Mouse (Mus musculus) ES-E14 (cell line): Measurements from ENCODE around the gene Acy3.

Experiments used
- MAFK ChIP-seq: IDR thresholded peaks from 2 replicates; pipeline ENCODE4 v1.6.1; 2014; ENCODE audit warnings: mild to moderate bottlenecking, low read depth, low read length, inconsistent platforms; ENCODE audit not compliant: insufficient read depth
- ZC3H11A ChIP-seq: IDR thresholded peaks from 2 replicates; pipeline ENCODE4 v1.6.1; 2012; ENCODE audit warnings: low read depth, mild to moderate bottlenecking, inconsistent platforms, low read length, borderline replicate concordance
- ZNF384 ChIP-seq: IDR thresholded peaks from 2 replicates; pipeline ENCODE4 v1.6.1; 2012; ENCODE audit warnings: low read depth, low read length, inconsistent platforms

GRCm38 (mm10) chr19:4018743-4019583 is 32.6 kb downstream of the Acy3 start:
- TF ChIP-seq MAFK: no peak
- TF ChIP-seq ZNF384: no peak
- peak; percentile 89 for TF ChIP-seq ZC3H11A
